Mouse (Mus musculus): Measurements from ENCODE around the gene Caskin2.
"Not testable (repeated sequence)": the region's sequence is repeated elsewhere in the genome, so short reads cannot be mapped to it uniquely, and the experiment has no call there.

The Caskin2 gene

DNA sequence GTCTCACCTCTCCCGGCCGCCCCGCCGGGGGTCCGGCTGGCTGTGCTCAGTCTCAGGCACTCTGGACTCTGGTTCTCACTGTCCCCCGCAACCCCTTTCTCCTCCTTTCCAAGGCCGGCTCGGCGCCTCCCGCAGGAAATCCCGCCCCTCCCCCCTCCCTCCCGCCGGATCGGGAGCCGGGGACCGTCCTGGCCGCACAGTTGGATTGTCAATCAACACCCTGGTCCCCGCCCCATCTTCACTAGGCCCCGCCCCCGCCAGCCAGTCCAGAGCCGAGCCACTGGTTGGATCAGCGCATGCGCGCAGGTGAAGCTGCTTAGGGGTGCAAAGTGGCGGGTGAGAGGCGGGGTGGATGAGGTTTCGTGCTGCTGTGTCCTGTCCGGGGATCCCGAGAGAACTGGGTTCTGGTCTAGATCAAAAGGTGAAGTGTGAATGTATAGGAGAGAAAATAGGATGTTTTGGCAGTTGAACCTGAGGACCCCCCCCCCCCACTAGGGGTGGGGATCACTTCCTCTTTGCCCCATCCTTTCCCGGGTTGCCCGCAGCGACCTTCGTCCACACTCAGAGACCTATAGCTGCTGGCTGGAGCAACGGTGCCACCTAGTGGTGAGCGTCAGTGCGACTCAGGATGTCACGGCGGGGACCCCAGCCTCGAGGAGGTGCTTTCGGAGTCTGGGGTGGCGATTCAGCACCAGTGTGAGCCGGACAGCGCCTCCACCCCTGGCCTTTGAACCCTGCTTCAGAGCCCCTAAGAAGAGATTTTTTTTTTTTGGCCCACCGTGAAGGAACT lies at the start of gene Caskin2:
TSS of gene Caskin2 (minus strand) at position 133 of the 790 bp plus-strand sequence.
- peak; percentile 96 for DNase-seq

DNA sequence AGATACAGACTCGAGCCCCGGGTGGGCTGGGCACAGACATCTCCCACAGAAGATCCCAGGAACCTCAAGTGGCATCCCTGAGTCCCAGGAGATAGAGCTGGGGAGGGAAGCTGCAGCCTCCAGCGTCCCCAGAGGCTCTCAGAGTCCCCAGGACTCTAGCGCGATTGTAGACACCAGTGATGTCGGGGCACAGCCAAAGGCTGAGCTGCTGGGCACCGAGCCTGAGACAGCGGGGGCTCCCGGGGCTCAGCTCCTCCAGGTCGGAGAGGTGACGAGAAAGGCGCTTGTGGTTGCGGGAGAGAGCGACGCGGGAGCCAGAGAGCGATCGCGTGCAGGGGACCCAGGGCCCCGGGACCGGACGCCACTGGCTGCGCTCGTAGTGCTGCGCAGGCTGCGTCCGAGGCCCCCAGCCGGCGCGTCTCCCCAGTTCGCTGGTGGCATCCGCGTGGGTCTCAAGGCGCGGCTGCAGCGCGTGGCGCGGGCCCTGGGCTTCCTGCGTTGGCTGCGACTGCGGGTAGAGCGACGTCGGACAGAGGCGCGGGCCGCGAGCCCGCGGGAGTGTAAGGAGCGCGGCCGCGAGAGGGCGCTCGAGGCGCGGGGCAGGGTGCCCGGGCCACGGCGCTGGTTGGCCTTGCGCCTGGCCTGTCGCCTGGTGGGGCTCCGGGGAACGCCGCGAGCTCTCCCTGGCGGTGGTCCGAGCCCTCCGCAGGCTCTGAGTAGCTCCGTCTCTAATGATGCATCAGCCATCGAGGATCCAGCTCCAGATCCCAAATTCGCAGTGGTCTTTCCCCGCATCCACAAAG lies 45.9 kb upstream of the Caskin2 start:
- DNase-seq: peak; percentile 91 to 94

DNA sequence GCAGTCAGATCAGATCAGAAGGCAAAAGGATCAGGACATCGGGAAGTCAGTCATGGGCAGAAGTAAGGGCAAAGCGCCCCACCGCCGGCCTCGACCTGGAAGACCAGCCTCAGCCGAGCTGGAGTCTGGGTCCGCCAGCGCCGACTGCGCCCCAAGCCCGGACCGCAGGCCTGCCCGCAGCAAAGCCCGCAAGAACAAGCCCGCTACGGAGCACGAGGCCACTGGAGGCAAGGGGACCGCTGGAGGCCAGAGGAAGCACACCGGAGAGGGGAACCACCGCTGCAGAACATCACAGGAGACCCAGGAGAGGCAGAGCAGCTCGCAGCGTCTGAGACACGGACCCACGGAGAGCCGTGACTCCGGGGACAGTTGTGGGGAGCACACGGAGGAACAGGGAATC lies 44.9 kb upstream of the Caskin2 start, which contains the start of gene Myo15b:
TSS of gene Myo15b (plus strand) at position 53 of the 400 bp plus-strand sequence.
- peak; percentile 28 to 34 for DNase-seq

DNA sequence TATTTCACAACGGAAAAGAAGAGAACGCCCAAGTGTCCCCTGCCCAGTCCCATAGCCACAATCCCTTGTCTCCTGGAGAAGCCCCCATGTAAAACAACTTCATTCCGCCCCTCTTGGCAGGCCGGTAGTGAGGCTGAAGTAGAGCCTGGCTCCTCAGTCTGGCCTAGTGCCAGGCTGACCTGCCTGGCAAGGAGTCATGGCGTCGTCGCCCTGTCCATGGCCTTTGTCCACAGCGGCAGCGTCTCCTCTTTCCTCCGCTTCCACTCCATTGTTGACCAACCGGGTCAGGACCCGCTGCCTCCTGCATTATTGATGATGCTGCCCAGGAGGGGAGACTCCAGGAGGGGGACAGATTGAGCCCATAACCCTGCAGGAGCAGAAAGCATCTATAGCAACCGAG lies 44.5 kb upstream of the Caskin2 start:
- DNase-seq: no peak

DNA sequence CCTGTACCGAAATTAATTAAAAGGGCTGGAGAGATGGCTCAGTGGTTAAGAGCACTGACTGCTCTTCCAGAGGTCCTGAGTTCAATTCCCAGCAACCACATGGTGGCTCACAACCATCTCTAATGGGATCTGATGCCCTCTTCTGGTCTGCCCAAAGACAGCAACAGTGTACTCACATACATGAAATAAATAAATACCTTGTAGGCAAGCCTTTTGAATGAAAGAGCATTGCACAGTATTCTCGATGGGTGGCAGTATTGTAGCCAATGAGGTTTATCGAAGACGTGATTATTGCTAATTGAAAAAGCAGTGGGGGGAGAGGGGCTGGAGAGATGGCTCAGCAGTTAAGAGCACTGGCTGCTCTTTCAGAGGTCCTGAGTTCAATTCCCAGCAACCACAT lies 43.7 kb upstream of the Caskin2 start:
- not testable (repeated sequence) for DNase-seq

DNA sequence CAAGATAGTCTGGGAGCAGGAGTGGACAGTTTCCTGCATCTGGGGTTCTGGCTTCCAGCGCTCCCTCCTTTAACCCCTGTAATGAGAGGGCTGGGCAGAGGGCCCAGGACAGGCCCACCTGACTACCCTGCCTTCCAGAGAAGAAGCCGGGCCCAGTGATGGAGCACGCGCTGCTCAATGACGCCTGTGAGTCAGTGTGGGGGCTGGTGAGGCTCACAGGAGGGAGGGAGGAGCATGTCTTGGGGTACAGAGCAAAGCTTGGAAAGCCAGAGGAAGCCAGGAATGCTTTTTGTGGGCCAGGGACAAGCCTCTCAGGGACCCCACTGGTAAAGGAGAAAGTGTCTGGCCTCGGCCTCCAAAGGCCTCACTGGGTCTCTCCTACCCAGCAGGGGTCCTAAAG lies 41.2 kb upstream of the Caskin2 start:
- no peak for DNase-seq

DNA sequence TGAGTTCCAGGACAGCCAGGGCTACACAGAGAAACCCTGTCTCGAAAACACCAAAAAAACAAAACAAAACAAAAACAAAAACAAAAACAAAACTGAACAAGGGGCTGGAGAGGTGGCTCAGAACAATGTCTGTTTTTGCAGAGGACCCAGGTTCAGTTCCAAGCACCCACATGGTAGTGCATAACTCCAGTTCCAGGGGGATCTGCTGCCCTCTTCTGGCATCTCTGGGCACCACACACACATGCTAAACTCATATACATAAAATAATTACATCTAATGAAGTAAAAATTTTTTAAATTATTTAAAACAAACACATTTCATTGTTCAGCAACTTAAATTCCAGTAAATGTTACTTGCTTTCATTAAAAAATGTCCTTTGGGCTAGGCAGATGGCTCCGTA lies 32.4 kb upstream of the Caskin2 start:
- no peak for DNase-seq

DNA sequence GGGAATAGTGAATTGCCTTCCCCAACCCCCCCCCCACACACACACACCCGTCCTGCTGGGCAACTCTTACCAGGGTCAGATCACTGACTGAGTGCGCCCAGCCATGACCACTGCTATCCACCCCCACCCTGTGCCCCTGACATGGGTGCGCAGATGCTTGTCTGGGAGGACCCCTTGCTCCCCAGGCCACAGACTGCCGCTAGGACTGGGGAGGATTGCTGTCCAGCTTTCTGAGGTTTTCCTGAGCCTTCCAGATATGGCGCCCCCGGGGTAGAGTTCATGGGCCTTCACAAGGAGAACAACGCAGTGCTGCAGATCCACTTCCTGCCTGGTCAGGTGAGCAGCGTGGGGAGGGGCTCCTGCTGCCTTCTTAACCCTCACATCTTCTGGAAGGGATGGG lies 30.8 kb upstream of the Caskin2 start:
- DNase-seq: no peak

DNA sequence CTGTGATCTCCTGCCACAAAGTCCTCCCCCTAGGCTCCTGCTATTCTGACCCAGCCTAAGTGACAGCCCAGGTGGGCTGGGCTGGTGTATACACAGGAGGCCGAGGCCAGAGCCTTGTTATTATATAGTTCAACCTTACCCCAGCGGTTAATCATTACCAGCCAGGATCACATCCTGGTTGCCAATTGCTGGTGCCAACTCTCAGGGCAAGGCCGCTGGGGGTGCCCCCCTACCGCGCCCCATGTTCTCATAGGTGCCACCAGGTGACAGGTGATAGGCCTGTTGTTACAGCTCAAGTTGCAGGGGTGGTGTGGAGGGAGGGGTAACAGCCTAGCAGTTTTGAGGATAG lies 30.4 kb upstream of the Caskin2 start:
- DNase-seq: no peak

DNA sequence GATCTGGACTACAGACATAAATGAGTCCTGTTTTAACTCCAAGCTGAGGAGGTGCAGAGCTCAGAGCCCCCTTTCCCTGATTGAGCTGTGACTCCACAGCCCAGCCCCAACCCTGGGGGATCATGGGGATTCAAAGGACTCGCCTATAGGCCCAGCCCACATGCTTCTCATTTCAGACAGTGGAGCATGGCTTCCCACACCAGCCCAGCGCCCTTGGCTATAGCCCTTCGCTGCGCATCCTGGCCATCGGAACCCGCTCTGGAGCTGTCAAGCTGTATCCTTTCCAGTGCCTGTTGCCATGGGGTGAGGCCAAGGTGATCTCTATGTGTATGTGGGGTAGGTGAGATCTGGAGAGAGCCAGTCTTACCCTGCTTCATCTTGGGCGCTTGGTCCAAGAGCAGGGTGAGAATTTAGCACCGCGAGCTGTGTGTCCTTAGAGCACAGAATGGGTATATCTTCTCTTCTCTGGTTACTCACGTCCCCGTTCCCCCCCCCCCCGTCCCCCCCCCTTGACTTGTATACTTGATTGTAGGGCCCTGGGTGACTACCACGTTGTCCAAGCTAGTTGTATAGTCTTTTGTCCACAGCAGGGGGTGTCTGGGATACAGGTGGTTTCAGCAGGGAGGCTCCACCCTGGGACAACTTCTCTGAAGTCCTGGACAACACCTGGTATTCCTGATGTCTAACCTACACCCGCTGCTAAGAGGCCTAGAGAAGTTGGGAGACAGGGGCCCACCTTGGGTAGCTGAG lies 29.9 kb upstream of the Caskin2 start:
- DNase-seq: no peak

DNA sequence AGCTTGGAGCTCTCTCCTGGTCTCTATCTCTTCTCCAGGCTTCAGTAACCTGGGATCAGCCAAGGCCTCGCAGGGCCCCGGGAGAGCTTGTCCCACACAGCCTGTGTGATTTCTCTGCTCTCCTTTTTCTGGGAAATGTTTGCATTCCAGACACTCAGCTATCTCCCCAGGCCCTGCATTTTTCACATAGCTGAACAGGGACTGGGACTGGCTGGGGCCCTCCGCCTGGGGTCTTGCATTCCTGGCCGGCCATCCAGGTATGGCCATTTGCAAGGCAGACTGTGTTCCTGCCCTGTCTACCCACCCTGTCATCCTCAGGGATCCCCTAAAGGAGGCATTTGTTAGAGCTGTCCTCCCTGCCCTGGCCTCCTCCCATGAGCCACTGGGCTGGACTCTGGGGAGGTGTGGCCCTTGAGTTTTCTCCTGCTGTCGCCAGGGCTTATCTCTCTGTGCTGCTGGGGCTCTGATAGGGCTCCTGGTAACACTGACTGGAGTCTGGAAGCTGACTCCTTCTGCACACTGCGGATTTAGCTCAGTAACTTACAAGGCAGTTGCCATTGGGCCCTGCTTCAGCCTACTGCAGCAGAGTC lies 28.6 kb upstream of the Caskin2 start:
- DNase-seq: no peak

DNA sequence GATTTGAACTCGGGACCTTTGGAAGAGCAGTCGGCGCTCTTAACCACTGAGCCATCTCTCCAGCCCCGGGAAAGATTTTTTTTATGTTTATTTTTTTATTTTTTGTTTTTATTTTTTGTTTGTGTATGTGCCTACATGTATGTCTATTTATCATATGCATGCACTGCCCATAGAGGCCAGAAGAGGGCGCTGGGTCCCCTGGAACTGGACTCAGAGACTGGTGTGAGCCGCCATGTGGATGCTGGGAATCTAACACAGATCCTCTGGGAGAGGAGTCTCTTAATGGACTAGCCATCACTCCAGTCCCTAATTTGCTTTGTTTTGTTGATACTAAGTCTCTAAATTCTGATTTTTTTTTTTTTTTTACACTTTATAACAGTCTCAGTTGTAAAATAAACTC lies 27.6 kb upstream of the Caskin2 start:
- no peak for DNase-seq

DNA sequence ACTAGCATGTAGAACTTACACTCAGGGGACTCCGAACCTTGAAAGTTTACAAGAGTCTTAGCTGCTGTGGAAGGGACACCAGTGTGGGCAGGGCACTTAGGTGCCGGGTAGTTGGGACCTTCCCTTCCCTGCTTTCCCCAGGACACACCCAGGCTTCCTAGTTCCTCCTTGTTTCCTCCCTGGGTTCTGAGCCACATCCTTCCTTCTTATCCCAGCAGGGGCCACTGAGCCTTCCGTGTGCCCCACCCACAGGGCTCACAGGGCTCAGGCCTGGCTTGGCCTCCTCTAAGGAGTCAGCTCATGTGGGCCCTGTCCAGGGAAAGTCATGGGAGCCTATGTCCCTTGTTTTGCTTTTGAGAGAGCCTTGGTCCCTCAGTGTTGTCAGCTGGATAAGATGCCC lies 26.3 kb upstream of the Caskin2 start:
- DNase-seq: no peak

DNA sequence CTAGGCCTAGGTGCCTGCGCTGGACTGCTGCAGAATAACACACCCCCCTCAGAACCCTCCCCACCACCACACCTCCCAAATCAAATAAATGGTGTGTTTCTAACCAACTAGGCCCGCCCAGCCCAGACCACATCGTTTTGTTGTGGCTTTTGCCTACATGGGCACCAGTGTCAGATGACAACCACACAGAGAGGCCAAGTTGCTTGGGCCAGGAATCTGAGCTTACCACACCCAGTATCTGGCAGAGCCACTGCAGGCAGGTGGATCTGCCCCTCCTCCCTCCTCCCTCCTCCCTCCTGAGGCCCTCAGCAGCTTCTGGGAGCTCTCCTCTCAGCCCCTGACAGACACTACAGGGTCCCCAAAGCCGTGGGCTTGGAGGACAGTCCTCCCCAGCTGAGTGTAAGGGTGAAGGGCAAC lies 25.5 kb upstream of the Caskin2 start:
- no peak for DNase-seq

DNA sequence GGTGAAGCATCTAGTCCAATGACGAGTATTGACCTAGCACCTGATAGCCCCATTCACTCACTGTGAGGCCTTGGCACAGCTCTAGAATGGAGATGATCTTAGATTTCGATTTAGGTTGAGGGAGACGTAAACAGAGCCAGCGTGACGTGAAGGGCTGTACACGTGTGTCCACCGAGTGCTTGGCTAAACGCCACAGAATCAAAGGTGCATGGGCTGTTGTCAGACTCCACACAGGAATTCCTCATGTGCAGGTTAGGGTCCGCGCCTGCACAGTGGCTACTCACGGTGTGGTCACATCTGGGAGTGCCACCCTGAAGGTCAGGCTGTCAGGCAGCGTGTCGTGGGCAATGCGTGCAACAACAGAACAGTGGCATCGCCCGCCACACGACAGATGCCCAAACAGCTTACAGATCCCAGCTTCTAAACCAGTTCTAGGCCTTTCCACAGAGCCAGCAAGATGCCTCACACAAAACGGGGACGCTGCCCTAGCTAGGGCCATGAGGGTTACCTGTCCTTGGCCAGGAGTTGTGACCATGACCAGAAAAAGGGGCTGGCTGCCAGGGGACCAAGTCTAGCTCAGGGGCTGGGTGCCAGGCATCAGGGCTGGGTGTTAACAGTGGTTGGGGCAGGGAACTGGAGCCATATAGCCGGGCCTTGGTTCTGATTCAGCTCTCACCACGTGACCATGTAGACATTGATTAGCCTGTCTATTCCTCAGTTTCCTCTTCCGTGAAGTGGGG lies 24.3 kb upstream of the Caskin2 start:
- DNase-seq: no peak

DNA sequence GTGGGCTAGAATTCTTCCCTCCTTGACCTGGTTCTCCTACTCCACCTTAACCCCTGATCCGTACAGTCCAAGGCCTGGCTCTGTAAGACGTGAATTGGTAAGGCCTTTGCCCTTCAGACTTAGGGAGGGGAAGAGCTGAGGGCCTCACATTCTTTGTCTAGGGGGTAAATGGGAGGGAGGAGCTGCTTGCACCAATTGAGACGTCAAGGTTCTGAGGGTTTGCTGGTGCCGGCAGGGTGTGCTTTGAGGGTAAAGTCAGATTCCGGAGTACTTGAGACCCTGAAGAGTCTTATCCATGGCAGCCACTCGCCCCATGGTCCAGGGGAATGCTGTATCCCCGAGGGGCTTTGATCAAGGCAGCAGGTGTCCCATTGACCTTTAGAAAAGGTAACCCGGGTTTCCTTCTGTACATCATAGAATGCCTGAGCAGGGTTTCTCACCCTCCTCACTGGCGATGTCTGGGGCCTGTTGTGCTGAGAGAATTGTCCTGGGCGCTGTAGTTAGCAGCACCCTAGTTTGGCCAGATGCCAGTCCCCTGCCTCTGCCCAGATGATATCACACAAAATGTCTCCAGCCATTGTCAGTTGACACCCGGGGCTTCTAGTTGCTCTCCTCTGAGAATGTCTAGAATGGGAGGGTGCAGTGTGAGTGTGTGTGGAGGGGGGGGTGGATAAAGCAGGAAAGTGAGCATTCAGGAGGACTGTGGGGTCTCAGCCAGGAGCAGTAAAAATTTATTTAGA lies 23.4 kb upstream of the Caskin2 start:
- DNase-seq: no peak

DNA sequence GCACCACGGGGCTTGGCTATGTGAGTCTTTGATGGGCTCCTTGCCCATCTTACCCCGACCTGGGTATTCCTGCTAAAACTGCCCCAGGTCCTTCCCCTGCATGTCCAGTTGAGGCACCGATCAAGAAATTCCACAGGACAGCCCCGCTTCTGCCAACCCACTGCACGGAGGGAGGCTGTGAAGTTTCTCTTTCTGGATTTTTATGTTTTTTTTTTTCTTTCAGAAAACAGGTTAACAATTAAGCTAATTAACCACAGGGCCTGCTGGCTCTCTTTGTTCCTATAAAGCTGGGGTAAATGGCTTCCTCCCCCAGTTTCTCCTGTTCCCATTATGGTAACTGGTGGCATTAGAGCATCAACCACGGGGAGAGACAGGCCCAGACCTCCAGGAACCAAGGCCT lies 20.6 kb upstream of the Caskin2 start:
- DNase-seq: no peak

DNA sequence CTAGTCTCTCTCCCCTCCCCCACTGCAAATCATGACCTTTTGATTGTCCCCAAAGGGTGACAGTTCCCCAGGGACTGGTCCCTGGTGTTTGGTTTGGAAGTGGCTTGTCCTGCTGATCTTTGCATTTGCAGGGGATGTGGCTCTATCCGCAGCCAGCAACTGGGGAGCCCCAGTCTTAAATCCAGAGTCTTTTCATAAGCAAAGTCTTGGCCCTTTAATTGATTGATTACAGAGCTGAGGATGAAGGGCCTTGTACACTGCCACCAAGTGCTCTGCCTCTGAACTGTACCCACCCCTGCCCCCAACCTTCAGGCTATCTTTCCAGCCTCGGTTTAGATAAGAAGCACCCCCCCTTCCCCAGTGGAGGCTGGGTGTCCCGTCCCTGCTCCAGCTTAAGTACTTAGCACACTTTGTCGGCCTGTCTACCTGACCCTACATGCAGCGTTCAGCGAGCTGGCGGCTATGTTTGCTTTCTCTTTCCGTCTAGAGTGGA lies 19.6 kb upstream of the Caskin2 start:
- no peak for DNase-seq

DNA sequence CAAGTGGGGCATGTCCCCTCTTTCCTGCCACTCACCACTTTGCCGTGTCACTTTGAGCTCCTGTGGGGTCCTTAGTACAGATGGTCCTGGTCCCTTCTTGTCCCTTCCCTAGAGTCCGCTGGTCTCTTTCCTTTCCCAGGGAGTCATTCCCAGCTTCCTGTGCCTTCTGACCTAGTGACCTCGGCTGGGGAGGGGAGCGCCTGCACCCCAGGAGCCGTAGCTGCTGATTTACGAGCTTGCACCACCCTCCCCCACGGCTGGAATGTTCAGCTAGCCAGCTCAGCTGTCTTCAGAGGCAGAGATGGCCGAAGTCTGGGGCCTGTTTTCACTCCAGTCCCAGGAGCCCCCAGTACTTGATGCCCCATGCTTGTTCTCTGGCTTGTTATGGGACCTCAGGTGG lies 19.1 kb upstream of the Caskin2 start:
- DNase-seq: no peak

DNA sequence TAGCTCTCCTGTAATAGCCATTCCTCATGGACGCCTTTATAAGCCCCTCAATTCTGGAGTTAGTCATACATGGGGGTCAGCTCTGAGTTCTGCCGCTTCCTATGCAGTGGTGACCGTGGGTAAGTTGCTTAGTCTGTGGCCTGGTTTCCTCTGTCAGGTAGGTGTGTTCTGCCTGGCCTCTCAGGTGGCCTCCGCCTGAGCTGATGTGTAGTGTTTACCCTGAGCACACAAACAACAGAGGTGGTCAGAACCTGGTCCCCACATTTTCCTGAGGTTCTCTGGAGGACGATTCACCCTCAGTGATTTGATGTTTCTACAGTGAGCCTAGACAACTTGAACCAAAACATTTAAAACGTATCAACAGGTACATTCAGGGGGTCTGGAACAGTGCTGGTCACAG lies 18.6 kb upstream of the Caskin2 start:
- DNase-seq: no peak

DNA sequence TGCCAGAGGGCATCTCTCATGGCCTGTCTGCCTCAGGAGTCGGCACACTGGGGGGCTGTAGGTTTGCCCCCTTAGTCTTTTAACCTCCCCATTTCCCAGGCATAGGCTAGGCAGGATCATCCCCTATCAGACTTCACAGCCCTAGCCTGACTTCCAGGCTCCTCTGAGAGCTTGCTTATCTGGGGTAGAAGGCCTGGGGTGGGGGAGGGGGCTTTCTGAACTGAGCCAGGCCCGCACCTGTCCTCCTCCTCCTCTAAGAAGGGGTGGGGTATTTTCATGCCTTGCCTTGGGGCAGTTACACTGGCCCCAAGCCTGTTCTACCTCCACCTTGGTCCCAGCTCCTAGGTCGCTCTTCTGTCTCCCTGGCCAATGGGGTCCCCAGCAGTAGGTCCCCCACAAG lies 18.1 kb upstream of the Caskin2 start:
- DNase-seq: no peak

Measured in B cell, adult 2 months (primary cell).